Mouse (Mus musculus) C2C12 (cell line): Measurements from ENCODE around the gene R3hdml.

Source experiments
- CTCF ChIP-seq: IDR thresholded peaks from one replicate; pipeline ENCODE4 v1.5.1; 2011; ENCODE audit not compliant: control insufficient read depth, insufficient read depth, insufficient read length
- MAX ChIP-seq: IDR thresholded peaks from one replicate; pipeline ENCODE4 v1.6.1; 2011; ENCODE audit warnings: mild to moderate bottlenecking, control low read depth
- MYOG ChIP-seq: IDR thresholded peaks from one replicate; pipeline ENCODE4 v1.6.1; 2011; ENCODE audit not compliant: control insufficient read depth, insufficient read length; ENCODE audit errors: extremely low read depth
- USF1 ChIP-seq: IDR thresholded peaks from one replicate; pipeline ENCODE4 v1.6.1; 2011; ENCODE audit warnings: low read depth, mild to moderate bottlenecking, control low read depth, moderate library complexity

GRCm38 (mm10) chr2:163493031-163493430, 913 bp downstream of the R3hdml start:
- no peak for TF ChIP-seq CTCF
- TF ChIP-seq USF1 = no peak
- TF ChIP-seq MAX = no peak
- no peak for TF ChIP-seq MYOG
